Mouse (Mus musculus): ENCODE data around the gene Magi2. TPM values are rescaled to one million over a fixed set of nuclear protein-coding genes. Genes with fewer than 3 reads are reported as not detected.
A peak's percentile ranks its signal among the peaks of the same experiment; 100 is the strongest.

Magi2 gene
- polyA plus RNA-seq, 1 experiment from 2014 or later, result 39.5 TPM

GRCm38 (mm10) chr5:19973852-19974251 is 747.0 kb downstream of the Magi2 start:
- Histone ChIP-seq H3K9me3 (replicated peaks) (no peaks in the 10 kb centered on the region), H3K27me3 (replicated peaks) (no peaks in the 10 kb centered on the region), H3K9ac (replicated peaks) (no peak overlapping the region), H3K4me2 (no peak overlapping the region), H3K36me3 (no peaks in the 10 kb centered on the region), H3K4me3 (replicated peaks) (no peak overlapping the region), H3K4me1 (no peaks in the 10 kb centered on the region), H3K27ac (replicated peaks) (no peak overlapping the region)
- ATAC-seq (ENCODE audit: low FRiP score), result no peak; the same call in 1 of the 2 replicates
- 91% methylated on average over 3 of the region's 3 CpGs for WGBS

GRCm38 (mm10) chr5:19981518-19981917 is 754.7 kb downstream of the Magi2 start:
- Histone ChIP-seq H3K27me3 (replicated peaks) (no peaks in the 10 kb centered on the region), H3K27ac (replicated peaks) (0 out of 2 replicates have a peak overlapping the region, but pooled peaks have one; percentile 37), H3K36me3 (no peaks in the 10 kb centered on the region), H3K4me2 (no peak overlapping the region), H3K4me1 (peaks cover 23% of the 10 kb centered on the region), H3K9ac (replicated peaks) (no peak overlapping the region), H3K4me3 (replicated peaks) (no peak overlapping the region), H3K9me3 (replicated peaks) (no peaks in the 10 kb centered on the region)
- WGBS, result 75% methylated on average over 6 of the region's 6 CpGs
- peak; percentile 58; the same call in 1 of the 2 replicates for ATAC-seq (ENCODE audit: low FRiP score)

DNA sequence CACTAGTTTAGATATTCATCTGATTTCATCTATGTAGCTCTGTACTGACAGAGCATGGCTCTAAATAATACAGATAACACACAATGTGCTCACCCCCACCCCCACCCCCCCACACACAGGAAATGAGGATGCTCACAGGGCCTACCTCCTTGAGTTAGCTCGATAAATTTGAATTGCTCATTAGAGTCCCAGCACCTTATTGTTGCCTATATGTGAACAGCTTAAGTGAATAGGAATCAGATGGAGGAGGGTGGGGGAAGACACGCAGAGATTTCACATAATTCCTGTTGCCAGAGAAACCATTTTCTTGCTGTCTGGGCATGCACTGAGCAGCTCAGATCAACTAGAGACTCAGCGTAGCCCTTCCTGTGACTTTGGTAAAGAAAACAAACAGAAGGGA is 755.2 kb downstream of the Magi2 start:
- Histone ChIP-seq H3K4me3 (replicated peaks) (no peak overlapping the region), H3K36me3 (no peaks in the 10 kb centered on the region), H3K27me3 (replicated peaks) (no peaks in the 10 kb centered on the region), H3K27ac (replicated peaks) (peak overlapping the region; percentile 23; the same call in 1 of the 2 replicates), H3K9me3 (replicated peaks) (no peaks in the 10 kb centered on the region), H3K4me2 (no peak overlapping the region), H3K4me1 (peaks cover 23% of the 10 kb centered on the region), H3K9ac (replicated peaks) (no peak overlapping the region)
- 15% methylated on average over 3 of the region's 3 CpGs for WGBS
- ATAC-seq (ENCODE audit: low FRiP score), result peak; percentile 83

- Histone ChIP-seq H3K4me2 (no peak overlapping the region), H3K4me3 (replicated peaks) (no peak overlapping the region), H3K27ac (replicated peaks) (no peak overlapping the region), H3K36me3 (no peaks in the 10 kb centered on the region), H3K9me3 (replicated peaks) (no peaks in the 10 kb centered on the region), H3K4me1 (peaks cover 4% of the 10 kb centered on the region; the same call in 1 of the 2 replicates), H3K27me3 (replicated peaks) (no peaks in the 10 kb centered on the region), H3K9ac (replicated peaks) (no peak overlapping the region)
- 80% methylated on average over 6 of the region's 6 CpGs for WGBS
- ATAC-seq (ENCODE audit: low FRiP score), result no peak
Observed at GRCm38 (mm10) chr5:19999486-19999885, 772.6 kb downstream of the Magi2 start.

- H3K4me2 ChIP-seq, result no peak overlapping the region
- no peak overlapping the region for H3K27ac ChIP-seq (replicated peaks)
- H3K9ac ChIP-seq (replicated peaks), result no peak overlapping the region
- H3K27me3 ChIP-seq (replicated peaks), result no peaks in the 10 kb centered on the region
- no peak for ATAC-seq (ENCODE audit: low FRiP score)
- 82% methylated on average over 1 of the region's 1 CpGs for WGBS
- no peak overlapping the region for H3K4me3 ChIP-seq (replicated peaks)
- H3K9me3 ChIP-seq (replicated peaks), result no peaks in the 10 kb centered on the region
- peaks cover 4% of the 10 kb centered on the region; the same call in 1 of the 2 replicates for H3K4me1 ChIP-seq
- no peaks in the 10 kb centered on the region for H3K36me3 ChIP-seq
Observed at GRCm38 (mm10) chr5:19999912-20000311, 773.1 kb downstream of the Magi2 start.

- no peak overlapping the region for H3K4me2 ChIP-seq
- no peak overlapping the region for H3K4me3 ChIP-seq (replicated peaks)
- no peaks in the 10 kb centered on the region for H3K9me3 ChIP-seq (replicated peaks)
- no peaks in the 10 kb centered on the region for H3K36me3 ChIP-seq
- H3K9ac ChIP-seq (replicated peaks), result no peak overlapping the region
- no peak for ATAC-seq (ENCODE audit: low FRiP score)
- WGBS, result 90% methylated on average over 2 of the region's 2 CpGs
- no peaks in the 10 kb centered on the region for H3K27me3 ChIP-seq (replicated peaks)
- no peak overlapping the region for H3K27ac ChIP-seq (replicated peaks)
- H3K4me1 ChIP-seq, result peaks cover 4% of the 10 kb centered on the region; the same call in 1 of the 2 replicates
Observed at GRCm38 (mm10) chr5:20006616-20007015, 779.8 kb downstream of the Magi2 start.

DNA sequence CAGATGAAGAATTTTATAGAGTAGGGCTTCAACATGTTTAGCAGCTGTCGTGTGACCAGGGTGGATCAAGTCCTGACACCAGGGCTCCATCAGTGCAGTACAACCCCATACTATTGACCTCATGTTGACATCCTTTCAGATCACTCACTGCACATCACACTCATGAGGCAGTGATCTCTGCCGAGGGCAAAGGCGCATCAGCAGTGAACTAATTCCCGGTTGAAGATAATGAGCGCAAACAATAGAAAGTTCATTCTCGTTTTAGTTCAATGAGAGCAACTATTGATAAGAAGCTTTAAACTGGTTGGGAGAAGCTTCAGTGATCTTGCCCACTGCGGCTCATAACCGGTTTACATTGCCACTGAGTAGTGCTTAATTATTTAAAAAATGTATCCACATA is 780.4 kb downstream of the Magi2 start:
- WGBS, result 89% methylated on average over 8 of the region's 8 CpGs

DNA sequence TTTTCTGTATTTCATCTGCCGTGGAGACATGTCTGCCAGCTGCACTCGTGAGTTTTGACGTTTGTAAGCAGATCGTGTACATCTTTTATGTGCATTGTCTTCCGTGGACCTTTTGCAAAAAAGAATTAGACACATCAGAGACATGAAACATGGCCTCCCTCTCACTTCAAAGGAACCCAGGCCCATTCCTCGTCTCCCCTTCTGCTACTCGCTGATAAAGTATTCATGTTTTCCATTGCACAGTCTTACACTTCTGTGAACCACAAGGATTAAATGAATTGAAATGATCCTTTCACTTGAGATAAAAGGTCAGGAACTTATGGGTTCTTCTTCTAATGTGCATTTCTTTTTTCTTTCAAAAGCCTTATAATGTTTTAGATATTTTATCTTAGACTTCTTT is 783.4 kb downstream of the Magi2 start:
- H3K9ac ChIP-seq (replicated peaks), result no peak overlapping the region
- no peak overlapping the region for H3K4me2 ChIP-seq
- no peaks in the 10 kb centered on the region for H3K9me3 ChIP-seq (replicated peaks)
- no peaks in the 10 kb centered on the region for H3K27me3 ChIP-seq (replicated peaks)
- no peaks in the 10 kb centered on the region for H3K4me1 ChIP-seq
- H3K4me3 ChIP-seq (replicated peaks), result no peak overlapping the region
- no peak overlapping the region for H3K27ac ChIP-seq (replicated peaks)
- H3K36me3 ChIP-seq, result peaks cover 4% of the 10 kb centered on the region; the same call in 1 of the 2 replicates
- no peak for ATAC-seq (ENCODE audit: low FRiP score)
- 41% methylated on average over 7 of the region's 7 CpGs for WGBS

More for the DNA sequence above, 780.4 kb downstream of the Magi2 start:
- no peak for ATAC-seq (ENCODE audit: low FRiP score)
- Histone ChIP-seq H3K4me2 (no peak overlapping the region), H3K27me3 (replicated peaks) (no peaks in the 10 kb centered on the region), H3K27ac (replicated peaks) (no peak overlapping the region), H3K4me1 (peaks cover 4% of the 10 kb centered on the region; the same call in 1 of the 2 replicates), H3K9me3 (replicated peaks) (no peaks in the 10 kb centered on the region), H3K36me3 (no peaks in the 10 kb centered on the region), H3K9ac (replicated peaks) (no peak overlapping the region), H3K4me3 (replicated peaks) (no peak overlapping the region)

GRCm38 (mm10) chr5:20018063-20018462 is 791.2 kb downstream of the Magi2 start:
- Histone ChIP-seq H3K9ac (replicated peaks) (no peak overlapping the region), H3K36me3 (peaks cover under 1% of the 10 kb centered on the region; the same call in 1 of the 2 replicates), H3K27me3 (replicated peaks) (no peaks in the 10 kb centered on the region), H3K4me1 (no peaks in the 10 kb centered on the region; the same call in 1 of the 2 replicates), H3K27ac (replicated peaks) (no peak overlapping the region), H3K4me3 (replicated peaks) (no peak overlapping the region), H3K9me3 (replicated peaks) (no peaks in the 10 kb centered on the region), H3K4me2 (no peak overlapping the region)
- WGBS, result 80% methylated on average over 3 of the region's 3 CpGs
- no peak for ATAC-seq (ENCODE audit: low FRiP score)

GRCm38 (mm10) chr5:20046649-20047048 is 819.8 kb downstream of the Magi2 start:
- Histone ChIP-seq H3K4me3 (replicated peaks) (no peak overlapping the region), H3K4me2 (no peak overlapping the region), H3K9me3 (replicated peaks) (no peaks in the 10 kb centered on the region), H3K36me3 (no peaks in the 10 kb centered on the region), H3K9ac (replicated peaks) (no peak overlapping the region), H3K27ac (replicated peaks) (no peak overlapping the region), H3K27me3 (replicated peaks) (no peaks in the 10 kb centered on the region), H3K4me1 (peaks cover 5% of the 10 kb centered on the region; the same call in 1 of the 2 replicates)
- no peak for ATAC-seq (ENCODE audit: low FRiP score)
- 85% methylated on average over 3 of the region's 3 CpGs for WGBS

DNA sequence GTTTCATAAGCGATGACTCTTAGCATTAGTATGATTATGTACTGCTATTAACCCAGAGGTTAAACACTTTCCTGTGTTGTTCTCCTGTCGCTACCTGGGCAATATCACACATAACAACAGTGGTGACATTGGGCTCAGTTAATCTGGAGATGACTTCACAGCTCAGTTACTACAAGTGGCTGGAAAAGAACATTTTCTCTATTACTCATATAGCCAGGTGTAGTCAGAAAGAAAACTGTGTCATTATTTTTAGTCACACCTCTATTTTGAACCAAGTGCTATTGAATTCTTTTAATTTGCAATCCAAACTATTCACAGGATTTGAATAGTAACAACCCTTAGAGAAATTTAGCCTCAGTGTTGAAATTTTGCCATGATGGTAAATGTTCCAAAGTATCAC is 821.5 kb downstream of the Magi2 start:
- no peak overlapping the region for H3K27ac ChIP-seq (replicated peaks)
- H3K36me3 ChIP-seq, result no peaks in the 10 kb centered on the region
- peaks cover 5% of the 10 kb centered on the region; the same call in 1 of the 2 replicates for H3K4me1 ChIP-seq
- ATAC-seq (ENCODE audit: low FRiP score), result no peak
- 92% methylated on average over 2 of the region's 2 CpGs for WGBS
- no peaks in the 10 kb centered on the region for H3K27me3 ChIP-seq (replicated peaks)
- H3K4me3 ChIP-seq (replicated peaks), result no peak overlapping the region
- no peak overlapping the region for H3K9ac ChIP-seq (replicated peaks)
- H3K4me2 ChIP-seq, result no peak overlapping the region
- no peaks in the 10 kb centered on the region for H3K9me3 ChIP-seq (replicated peaks)

GRCm38 (mm10) chr5:20050284-20050683 is 823.4 kb downstream of the Magi2 start:
- ATAC-seq (ENCODE audit: low FRiP score), result no peak
- Histone ChIP-seq H3K36me3 (no peaks in the 10 kb centered on the region), H3K4me1 (peaks cover 5% of the 10 kb centered on the region; the same call in 1 of the 2 replicates), H3K9me3 (replicated peaks) (no peaks in the 10 kb centered on the region), H3K27me3 (replicated peaks) (no peaks in the 10 kb centered on the region), H3K4me3 (replicated peaks) (no peak overlapping the region), H3K9ac (replicated peaks) (no peak overlapping the region), H3K4me2 (no peak overlapping the region), H3K27ac (replicated peaks) (no peak overlapping the region)
- 25% methylated on average over 1 of the region's 1 CpGs for WGBS

Measured in neural tube, embryonic 15.5 days (tissue).